In genomic region chr10:120875672-120876463, GRCm38 (mm10) we compare ENCODE assay signal across 8 mouse cellular contexts. TPM values are rescaled to one million over a fixed set of nuclear protein-coding genes. Genes with fewer than 3 reads are reported as not detected.
A peak's percentile ranks its signal among the peaks of the same experiment; 100 is the strongest.
DNase-seq lines count a peak whose midpoint lies in the region; ATAC-seq and TF ChIP-seq lines count a peak whose summit lies in the region.

No protein-coding gene starts in this region.

- DNase-seq in T-cell, adult 2 months (ENCODE audit: low spot score) = peak; percentile 47
- DNase-seq in cerebellum, postnatal 4 days (ENCODE audit: low spot score in 2 of 2) = peak; percentile 86 to 92
- DNase-seq in gastrocnemius, adult 2 months = peak; percentile 88
- peak; percentile 91 for DNase-seq in hindbrain, postnatal 0 days (ENCODE audit: low spot score)
- DNase-seq in left cerebral cortex, adult 2 months (ENCODE audit: extremely low spot score in 1 of 2, low spot score in 2 of 2) = peak; percentile 82 to 90
- peak; percentile 88 for DNase-seq in right cerebral cortex, adult 18-20 months
- DNase-seq in urinary bladder, postnatal 10 days (ENCODE audit: low spot score) = peak; percentile 53

- H3K4me1 ChIP-seq in hindbrain, postnatal 0 days (ENCODE audit: insufficient read depth, low read length) = no peaks in the 10 kb centered on the region

- WGBS in hindbrain, postnatal 0 days = 18% methylated on average over 26 of the region's 26 CpGs
- 20% methylated on average over 26 of the region's 26 CpGs for WGBS in macrophage (ENCODE audit: missing documents)

- peak overlapping the region; percentile 87 for H3K27ac ChIP-seq in gastrocnemius, adult 2 months
- H3K27ac ChIP-seq in hindbrain, postnatal 0 days = no peak overlapping the region
- H3K27ac ChIP-seq in left cerebral cortex, adult 2 months = no peak overlapping the region
- H3K27ac ChIP-seq in macrophage = no peak overlapping the region

- intact Hi-C loops in gastrocnemius, adult 2 months (cut with DNase I) = no loop called here
- intact Hi-C loops in left cerebral cortex, adult 2 months (cut with DNase I) = loop anchor here (2.0 to 5.0 kb wide), 2 partner anchors 381 to 629 kb away; no protein-coding TSS in a partner anchor

- H3K4me2 ChIP-seq in hindbrain, postnatal 0 days (ENCODE audit: low read depth, low read length) = peak overlapping the region; percentile 39

- H3K79me2 ChIP-seq in macrophage (ENCODE audit: inconsistent target) = no peaks in the 10 kb centered on the region

- no peaks in the 10 kb centered on the region for H3K27me3 ChIP-seq in hindbrain, postnatal 0 days (ENCODE audit: insufficient read depth, low read length)

- peak; percentile 97 for TF ChIP-seq CTCF in gastrocnemius, adult 2 months (IDR thresholded peaks at IDR 0.05)
- TF ChIP-seq CTCF in hindbrain, postnatal 0 days (IDR thresholded peaks at IDR 0.05; ENCODE audit: low read depth) = peak; percentile 99
- TF ChIP-seq CTCF in left cerebral cortex, adult 2 months (IDR thresholded peaks at IDR 0.05) = peak; percentile 92

- H3K36me3 ChIP-seq in hindbrain, postnatal 0 days (ENCODE audit: insufficient read depth, low read length) = no peaks in the 10 kb centered on the region
- H3K36me3 ChIP-seq in macrophage (ENCODE audit: inconsistent target) = no peaks in the 10 kb centered on the region

- H3K9me3 ChIP-seq in hindbrain, postnatal 0 days (ENCODE audit: low read length) = no peaks in the 10 kb centered on the region

- H3K4me3 ChIP-seq in gastrocnemius, adult 2 months = peak overlapping the region; percentile 51
- peak overlapping the region; percentile 5; the same call in 1 of the 2 replicates for H3K4me3 ChIP-seq in hindbrain, postnatal 0 days (ENCODE audit: low read length)
- no peak overlapping the region for H3K4me3 ChIP-seq in left cerebral cortex, adult 2 months
- peak overlapping the region; percentile 5; the same call in 1 of the 2 replicates for H3K4me3 ChIP-seq in macrophage (ENCODE audit: inconsistent target)

- H3K9ac ChIP-seq in hindbrain, postnatal 0 days (replicated peaks; ENCODE audit: low read length) = no peak overlapping the region

- peak; percentile 82 for ATAC-seq in hindbrain, postnatal 0 days

RNA-seq across cellular contexts. Expression of gene Msrb3, which starts 23.0 kb away (rescaled TPM):
- 100 to 1,000 TPM; 111 to 116 TPM for total RNA-seq in gastrocnemius, adult 2 months (2021)
- 5.6 and 5.7 TPM in 2 replicates for total RNA-seq in hindbrain, postnatal 0 days (2014; rRNA removed)
- polyA plus RNA-seq in hindbrain, postnatal 0 days (2015; fragmentation: Nextera tagmentation; extraction: Ambion mirVana) = 1.2 and 1.6 TPM in 2 replicates
- 1 to 10 TPM; 6.4 to 7.2 TPM for total RNA-seq in left cerebral cortex, adult 2 months (2021)
- 1 to 10 TPM in 1 of 26 experiments, under 1 TPM in 10, not detected in 15; 0.16 to 9.2 (median 0.34) TPM for total RNA-seq in macrophage (2018; cell fraction: chromatin; rRNA removed)
- total RNA-seq in macrophage (2018; cell fraction: cytosol; rRNA removed) = under 1 TPM in 21 of 26 experiments, not detected in 5; 0.03 to 0.39 (median 0.09) TPM
- 1 to 10 TPM in 1 of 26 experiments, under 1 TPM in 14, not detected in 11; 0.10 to 1.3 (median 0.18) TPM for total RNA-seq in macrophage (2018; cell fraction: nucleus; rRNA removed)
- polyA plus RNA-seq in macrophage (2018) = 0.06 to 0.13 TPM (median 0.10 TPM) in 3 replicates

Comparison
In these comparisons a context has a peak if more than half of its experiments do, and no peak if none do; other contexts are left out.
1. RNA of gene Msrb3, which starts 23.0 kb away (total RNA-seq): 111 to 116 TPM in gastrocnemius, adult 2 months; 6.4 to 7.2 TPM in left cerebral cortex, adult 2 months and 5.6 to 5.7 TPM in hindbrain, postnatal 0 days; every median in the first group is over 10 times any median in the second.
2. Peak in every context shown above with its lines, with median percentiles within 50 percentile points of each other: DNase-seq and CTCF ChIP-seq.